Mouse (Mus musculus): ENCODE measurements around the gene Prr5l. TPM values are rescaled to one million over a fixed set of nuclear protein-coding genes. Genes with fewer than 3 reads are reported as not detected.
A peak's percentile ranks its signal among the peaks of the same experiment; 100 is the strongest.

Prr5l gene
- polyA plus RNA-seq, 1 experiment from 2014 or later: 8.5 TPM

DNA sequence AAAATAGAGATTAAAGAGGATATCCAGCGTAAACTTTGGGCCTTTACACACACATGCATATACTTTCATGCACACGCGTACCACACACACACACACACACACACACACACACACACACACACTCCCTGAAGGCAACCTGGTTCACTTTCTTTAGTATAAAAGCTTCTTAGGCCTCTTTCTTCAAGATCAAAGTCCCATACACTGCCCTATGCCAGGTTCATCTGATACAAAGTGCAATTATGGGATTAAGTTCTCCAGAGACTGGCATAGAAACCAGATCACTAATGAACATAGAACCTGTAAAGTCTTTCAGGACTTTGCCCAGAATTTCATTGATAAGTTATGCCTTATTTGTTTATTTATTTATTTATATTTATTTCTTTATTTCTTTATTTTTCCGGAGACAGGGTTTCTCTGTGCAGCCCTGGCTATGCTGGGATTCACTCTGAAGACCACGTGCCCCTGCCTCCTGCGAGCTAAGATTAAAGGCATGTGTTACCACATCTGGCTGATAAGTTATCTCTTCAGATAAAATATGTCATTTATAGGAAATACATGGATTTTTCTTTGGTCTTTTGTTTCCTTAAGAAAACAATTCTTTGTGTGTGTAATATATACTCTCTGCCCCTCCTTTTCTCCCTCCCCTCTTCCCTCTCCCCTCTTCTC is 73.1 kb downstream of the Prr5l start:
- no peak overlapping the region for H3K9ac ChIP-seq (ENCODE audit: low read depth, low read length)
- no peaks in the 10 kb centered on the region for H3K9me3 ChIP-seq (ENCODE audit: control insufficient read depth, low read length)
- no peaks in the 10 kb centered on the region for H3K4me1 ChIP-seq (replicated peaks; ENCODE audit: control insufficient read depth, insufficient read depth, low read length)
- no peak overlapping the region for H3K4me3 ChIP-seq (ENCODE audit: low read depth, low read length)
- 58% methylated on average over 6 of the region's 6 CpGs for WGBS
- no peaks in the 10 kb centered on the region for H3K36me3 ChIP-seq (ENCODE audit: control insufficient read depth, insufficient read depth, low read length)
- H3K27me3 ChIP-seq (replicated peaks; ENCODE audit: control insufficient read depth, insufficient read depth, low read length): no peaks in the 10 kb centered on the region
- H3K27ac ChIP-seq (ENCODE audit: low read depth, low read length): no peak overlapping the region
- ATAC-seq (replicated peaks; ENCODE audit: low FRiP score) (no peak), DNase-seq (ENCODE audit: low spot score) (no peak)
- H3K4me2 ChIP-seq: no peak overlapping the region

DNA sequence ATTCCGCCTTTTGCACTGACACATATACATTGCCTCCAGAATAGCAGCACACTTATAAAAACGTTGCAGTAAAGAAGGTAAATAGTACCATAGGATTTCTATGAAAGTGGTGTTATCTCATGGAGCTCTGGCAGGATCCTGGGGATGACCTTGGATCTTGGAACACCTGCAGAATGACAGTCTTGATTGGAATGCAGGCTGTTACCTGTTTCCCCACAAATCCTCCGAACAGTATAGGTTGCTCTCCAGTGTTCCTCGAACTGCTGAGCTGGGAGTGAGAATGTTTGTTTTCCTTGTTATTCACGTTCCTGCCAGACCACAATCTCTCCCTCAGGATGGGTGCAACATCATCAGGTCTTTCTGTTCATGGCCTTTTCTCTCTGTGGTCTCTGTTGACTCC is 75.1 kb downstream of the Prr5l start:
- no peak for DNase-seq (ENCODE audit: low spot score)
- Histone ChIP-seq H3K9ac (ENCODE audit: low read depth, low read length) (no peak overlapping the region), H3K9me3 (ENCODE audit: control insufficient read depth, low read length) (no peaks in the 10 kb centered on the region), H3K27ac (ENCODE audit: low read depth, low read length) (no peak overlapping the region), H3K4me3 (ENCODE audit: low read depth, low read length) (no peak overlapping the region), H3K27me3 (replicated peaks; ENCODE audit: control insufficient read depth, insufficient read depth, low read length) (no peaks in the 10 kb centered on the region), H3K4me2 (no peak overlapping the region), H3K36me3 (ENCODE audit: control insufficient read depth, insufficient read depth, low read length) (no peaks in the 10 kb centered on the region), H3K4me1 (replicated peaks; ENCODE audit: control insufficient read depth, insufficient read depth, low read length) (no peaks in the 10 kb centered on the region)
- WGBS: 63% methylated on average over 5 of the region's 5 CpGs
- ATAC-seq (replicated peaks; ENCODE audit: low FRiP score): no peak

DNA sequence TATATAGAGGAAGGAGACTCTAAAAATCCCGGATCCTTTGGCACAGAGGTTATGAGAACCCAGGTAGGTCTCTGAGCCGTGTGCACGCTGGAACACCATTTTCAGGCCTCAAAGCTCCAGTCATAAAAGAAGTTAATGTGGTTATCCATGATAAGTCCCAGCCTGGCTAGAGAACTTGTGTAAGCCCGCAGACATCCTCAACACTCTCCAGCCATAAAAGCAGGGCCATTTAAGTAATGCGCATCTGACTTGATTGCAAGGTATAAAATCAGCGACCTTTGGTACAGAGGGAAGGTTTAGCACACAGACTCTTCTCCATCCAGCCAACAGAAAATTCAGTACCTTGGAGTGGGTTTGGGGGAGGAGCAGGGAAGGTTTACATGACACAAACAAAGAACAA is 80.6 kb downstream of the Prr5l start:
- Histone ChIP-seq H3K4me2 (no peak overlapping the region), H3K4me1 (replicated peaks; ENCODE audit: control insufficient read depth, insufficient read depth, low read length) (no peaks in the 10 kb centered on the region), H3K9ac (ENCODE audit: low read depth, low read length) (no peak overlapping the region), H3K27me3 (replicated peaks; ENCODE audit: control insufficient read depth, insufficient read depth, low read length) (peaks cover 10% of the 10 kb centered on the region), H3K4me3 (ENCODE audit: low read depth, low read length) (no peak overlapping the region), H3K9me3 (ENCODE audit: control insufficient read depth, low read length) (no peaks in the 10 kb centered on the region), H3K36me3 (ENCODE audit: control insufficient read depth, insufficient read depth, low read length) (no peaks in the 10 kb centered on the region), H3K27ac (ENCODE audit: low read depth, low read length) (no peak overlapping the region)
- WGBS: 88% methylated on average over 6 of the region's 6 CpGs
- DNase-seq (ENCODE audit: low spot score): no peak
- ATAC-seq (replicated peaks; ENCODE audit: low FRiP score): no peak

DNA sequence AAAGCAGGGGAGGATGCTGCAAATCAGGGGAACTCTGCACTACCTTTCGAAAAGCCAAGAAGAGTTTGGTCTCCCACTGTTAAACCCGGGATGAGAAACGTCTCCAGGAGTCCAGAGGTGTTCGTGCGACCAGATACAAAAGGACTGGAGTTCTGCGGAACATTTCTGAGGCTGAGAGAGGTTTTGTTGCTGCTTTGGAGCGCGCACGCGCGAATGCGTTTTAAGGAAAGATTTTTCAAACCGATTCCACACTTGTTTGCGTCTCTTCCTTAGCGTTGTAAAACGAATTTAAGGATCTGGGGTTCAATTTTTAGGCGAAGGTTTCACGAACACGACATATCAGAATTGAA is 85.0 kb downstream of the Prr5l start:
- no peak overlapping the region for H3K27ac ChIP-seq (ENCODE audit: low read depth, low read length)
- H3K9ac ChIP-seq (ENCODE audit: low read depth, low read length): peak overlapping the region; percentile 58; the same call in 1 of the 2 replicates
- peaks cover 3% of the 10 kb centered on the region; the same call in 1 of the 2 replicates for H3K4me1 ChIP-seq (replicated peaks; ENCODE audit: control insufficient read depth, insufficient read depth, low read length)
- no peaks in the 10 kb centered on the region for H3K36me3 ChIP-seq (ENCODE audit: control insufficient read depth, insufficient read depth, low read length)
- peaks cover 22% of the 10 kb centered on the region for H3K27me3 ChIP-seq (replicated peaks; ENCODE audit: control insufficient read depth, insufficient read depth, low read length)
- peak overlapping the region; percentile 55 for H3K4me3 ChIP-seq (ENCODE audit: low read depth, low read length)
- 3% methylated on average over 19 of the region's 19 CpGs for WGBS
- ATAC-seq (replicated peaks; ENCODE audit: low FRiP score): no peak
- H3K4me2 ChIP-seq: peak overlapping the region; percentile 87
- DNase-seq (ENCODE audit: low spot score): no peak
- no peaks in the 10 kb centered on the region for H3K9me3 ChIP-seq (ENCODE audit: control insufficient read depth, low read length)

DNA sequence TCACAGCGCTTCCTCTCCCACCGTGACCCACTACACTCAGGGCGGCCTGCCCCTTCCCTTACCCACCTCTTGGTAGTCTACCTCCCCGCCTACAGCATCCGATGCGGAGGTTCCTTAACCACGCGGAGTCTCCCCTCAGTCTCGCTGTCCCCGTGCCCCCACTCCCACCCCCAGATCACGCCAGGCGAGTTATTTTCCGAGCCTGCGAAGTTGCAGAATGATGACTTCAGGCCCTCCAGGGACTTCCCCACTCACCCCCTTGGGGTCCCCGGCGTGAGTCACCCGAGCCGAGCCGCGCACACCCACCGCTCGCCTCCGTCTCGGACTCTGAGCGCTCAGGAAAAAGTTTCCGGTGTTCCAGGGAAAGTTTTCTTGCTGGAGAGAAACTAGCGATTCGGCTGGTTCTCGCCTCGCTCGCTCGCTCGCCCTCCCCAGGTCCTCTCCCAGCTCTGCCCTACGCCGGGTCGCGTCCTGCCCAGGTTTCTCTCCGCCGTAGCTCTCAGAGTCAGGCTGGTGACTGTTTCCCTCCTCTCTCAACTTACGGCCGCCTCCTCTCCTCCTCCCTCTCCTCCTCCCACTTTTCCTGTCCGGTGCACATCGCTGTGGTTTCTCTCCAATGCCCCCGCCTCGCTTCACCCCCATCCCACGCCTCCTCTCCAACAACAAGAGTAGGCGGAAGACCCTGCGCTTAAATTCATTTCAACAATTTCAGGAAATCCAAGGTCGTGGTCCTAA is 85.5 kb downstream of the Prr5l start:
- H3K27me3 ChIP-seq (replicated peaks; ENCODE audit: control insufficient read depth, insufficient read depth, low read length): peaks cover 22% of the 10 kb centered on the region
- H3K36me3 ChIP-seq (ENCODE audit: control insufficient read depth, insufficient read depth, low read length): no peaks in the 10 kb centered on the region
- DNase-seq (ENCODE audit: low spot score): peak; percentile 64
- ATAC-seq (replicated peaks; ENCODE audit: low FRiP score): peak; percentile 62
- under 1% methylated on average over 49 of the region's 49 CpGs for WGBS
- no peaks in the 10 kb centered on the region for H3K9me3 ChIP-seq (ENCODE audit: control insufficient read depth, low read length)
- H3K4me2 ChIP-seq: peak overlapping the region; percentile 87
- 0 out of 2 replicates have a peak overlapping the region, but pooled peaks have one; percentile 52 for H3K27ac ChIP-seq (ENCODE audit: low read depth, low read length)
- H3K9ac ChIP-seq (ENCODE audit: low read depth, low read length): peak overlapping the region; percentile 58
- H3K4me1 ChIP-seq (replicated peaks; ENCODE audit: control insufficient read depth, insufficient read depth, low read length): peaks cover 3% of the 10 kb centered on the region; the same call in 1 of the 2 replicates
- H3K4me3 ChIP-seq (ENCODE audit: low read depth, low read length): peak overlapping the region; percentile 55

DNA sequence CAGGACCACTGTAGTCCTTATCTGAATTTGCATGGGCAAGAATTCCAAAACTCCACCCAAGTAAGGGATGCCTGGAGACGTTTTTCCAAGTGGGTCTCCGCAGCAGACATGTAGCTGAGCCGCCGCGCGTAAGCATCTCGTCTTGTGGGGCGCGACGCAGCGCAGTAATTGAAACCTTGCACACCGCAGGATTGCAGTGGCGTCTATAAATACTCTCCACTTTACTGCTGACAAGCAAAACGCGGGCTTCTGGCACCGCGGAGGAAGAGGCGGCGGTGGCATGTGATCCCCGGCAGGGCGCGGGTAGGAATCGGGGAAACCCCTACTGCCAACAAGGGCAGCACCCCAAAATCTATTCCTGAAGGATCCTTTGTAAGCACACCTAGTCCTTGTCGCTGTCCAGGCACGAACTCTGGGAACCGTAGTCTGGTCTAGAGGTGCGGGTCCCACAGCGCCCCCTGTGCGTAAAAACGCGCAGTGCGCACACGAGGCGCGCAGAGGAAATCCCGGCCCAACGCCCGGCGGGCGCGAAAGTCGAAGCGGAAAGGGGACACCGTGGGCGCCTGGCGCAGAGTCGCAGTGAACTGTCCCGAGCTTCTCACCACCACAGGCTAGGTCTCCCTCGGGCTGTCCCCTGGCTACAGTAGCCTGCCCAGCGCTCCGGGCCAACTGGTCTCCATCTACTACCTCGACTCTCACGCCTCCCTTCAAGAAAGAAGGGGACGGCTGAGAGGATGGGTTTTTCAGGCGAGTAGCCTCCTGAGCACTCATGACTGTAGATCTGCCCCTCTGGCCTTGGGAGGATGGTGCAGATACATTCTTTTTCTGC is 86.3 kb downstream of the Prr5l start:
- DNase-seq (ENCODE audit: low spot score): peak; percentile 78
- H3K27ac ChIP-seq (ENCODE audit: low read depth, low read length): 0 out of 2 replicates have a peak overlapping the region, but pooled peaks have one; percentile 52
- no peaks in the 10 kb centered on the region for H3K9me3 ChIP-seq (ENCODE audit: control insufficient read depth, low read length)
- WGBS: 2% methylated on average over 55 of the region's 55 CpGs
- H3K4me1 ChIP-seq (replicated peaks; ENCODE audit: control insufficient read depth, insufficient read depth, low read length): peaks cover 3% of the 10 kb centered on the region; the same call in 1 of the 2 replicates
- peak; percentile 65 for ATAC-seq (replicated peaks; ENCODE audit: low FRiP score)
- H3K4me2 ChIP-seq: peak overlapping the region; percentile 87
- H3K9ac ChIP-seq (ENCODE audit: low read depth, low read length): peak overlapping the region; percentile 58
- H3K4me3 ChIP-seq (ENCODE audit: low read depth, low read length): peak overlapping the region; percentile 55
- H3K36me3 ChIP-seq (ENCODE audit: control insufficient read depth, insufficient read depth, low read length): no peaks in the 10 kb centered on the region
- H3K27me3 ChIP-seq (replicated peaks; ENCODE audit: control insufficient read depth, insufficient read depth, low read length): peaks cover 22% of the 10 kb centered on the region

DNA sequence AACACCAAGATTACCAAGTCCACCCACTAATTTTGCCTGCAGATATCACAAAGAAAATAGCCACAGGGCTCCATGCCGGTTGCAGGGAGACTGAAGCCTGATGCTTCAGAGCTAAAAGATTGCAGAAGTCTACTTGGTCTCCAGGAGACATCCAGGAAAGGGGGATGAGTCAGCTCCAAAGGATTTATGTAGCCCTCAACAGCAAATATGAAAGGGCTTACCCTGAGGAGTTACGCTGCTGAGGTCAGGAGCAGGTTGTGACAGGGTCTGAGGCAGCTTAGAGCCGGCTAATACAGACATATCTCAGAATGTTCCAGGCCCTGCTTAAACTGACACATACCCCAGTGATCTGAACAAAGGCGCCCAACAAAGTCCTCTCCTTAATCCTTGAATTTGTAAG is 90.7 kb downstream of the Prr5l start:
- H3K4me3 ChIP-seq (ENCODE audit: low read depth, low read length): no peak overlapping the region
- H3K27ac ChIP-seq (ENCODE audit: low read depth, low read length): no peak overlapping the region
- H3K4me2 ChIP-seq: no peak overlapping the region
- no peak for DNase-seq (ENCODE audit: low spot score)
- H3K9ac ChIP-seq (ENCODE audit: low read depth, low read length): no peak overlapping the region
- no peaks in the 10 kb centered on the region for H3K36me3 ChIP-seq (ENCODE audit: control insufficient read depth, insufficient read depth, low read length)
- peaks cover 3% of the 10 kb centered on the region; the same call in 1 of the 2 replicates for H3K4me1 ChIP-seq (replicated peaks; ENCODE audit: control insufficient read depth, insufficient read depth, low read length)
- WGBS: 73% methylated on average over 4 of the region's 4 CpGs
- peaks cover 11% of the 10 kb centered on the region for H3K27me3 ChIP-seq (replicated peaks; ENCODE audit: control insufficient read depth, insufficient read depth, low read length)
- no peak for ATAC-seq (replicated peaks; ENCODE audit: low FRiP score)
- H3K9me3 ChIP-seq (ENCODE audit: control insufficient read depth, low read length): no peaks in the 10 kb centered on the region

DNA sequence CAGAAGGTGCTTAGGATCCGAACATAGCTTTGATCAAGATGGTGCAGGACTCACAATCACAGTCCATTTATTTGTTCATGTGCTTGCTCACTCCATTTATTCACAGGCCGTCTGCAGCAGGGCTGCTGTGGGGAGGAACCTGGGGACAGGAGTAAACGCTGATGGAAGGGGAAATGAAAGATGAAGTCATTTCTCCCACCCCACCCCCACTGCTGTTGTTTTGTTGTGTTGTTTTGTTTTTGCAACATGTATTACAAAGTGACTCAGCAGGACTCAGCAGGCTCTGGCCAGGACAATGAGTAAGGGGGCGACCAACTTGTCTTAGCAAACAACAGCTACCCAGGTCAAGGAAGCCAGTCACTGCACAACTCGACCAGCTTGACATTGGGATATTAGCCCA is 99.6 kb downstream of the Prr5l start:
- Histone ChIP-seq H3K4me1 (replicated peaks; ENCODE audit: control insufficient read depth, insufficient read depth, low read length) (no peaks in the 10 kb centered on the region), H3K4me2 (no peak overlapping the region), H3K4me3 (ENCODE audit: low read depth, low read length) (no peak overlapping the region), H3K27ac (ENCODE audit: low read depth, low read length) (no peak overlapping the region), H3K27me3 (replicated peaks; ENCODE audit: control insufficient read depth, insufficient read depth, low read length) (no peaks in the 10 kb centered on the region), H3K36me3 (ENCODE audit: control insufficient read depth, insufficient read depth, low read length) (no peaks in the 10 kb centered on the region), H3K9me3 (ENCODE audit: control insufficient read depth, low read length) (no peaks in the 10 kb centered on the region), H3K9ac (ENCODE audit: low read depth, low read length) (no peak overlapping the region)
- WGBS: 63% methylated on average over 5 of the region's 5 CpGs
- no peak for ATAC-seq (replicated peaks; ENCODE audit: low FRiP score)
- no peak for DNase-seq (ENCODE audit: low spot score)
